Mouse (Mus musculus) neutrophil, adult 83 days (primary cell): ENCODE results near the gene Dnali1. TPM values are rescaled to one million over a fixed set of nuclear protein-coding genes. Genes with fewer than 3 reads are reported as not detected.

Source experiments
- total RNA-seq, 2 experiments: library from RNA; stranded (reverse); gene quantifications; one replicate each; pipeline ENCODE4 v1.2.4; 2023

Dnali1 gene
- not detected for total RNA-seq

GRCm38 (mm10) chr4:125065517-125066307 is at the start of gene Dnali1:
Dnali1 (minus strand) TSS chr4:125065703.

GRCm38 (mm10) chr4:125084403-125085345 is 19.2 kb upstream of the Dnali1 start, which contains the start of gene Meaf6:
Meaf6 (plus strand) TSS chr4:125085134.

GRCm38 (mm10) chr4:125066490-125067370 is 1.2 kb upstream of the Dnali1 start, which contains the start of gene Snip1:
Snip1 (plus strand) TSS chr4:125066672.

GRCm38 (mm10) chr4:125015806-125016635 is 49.5 kb downstream of the Dnali1 start, which contains the start of gene Gnl2:
Gnl2 (plus strand) TSS chr4:125016585.

Other genes starting within 250 kb of the Dnali1 start
- 10 to 100 TPM; 37.5 to 40.6 TPM for gene Yrdc, start 215.0 kb downstream of the Dnali1 start, total RNA-seq
- gene 1110065P20Rik, start 214.5 kb downstream of the Dnali1 start, total RNA-seq = 10 to 100 TPM in 1 of 2 experiments, 1 to 10 TPM in 1; 8.4 to 12.8 TPM
- not detected for gene Maneal, start 203.5 kb downstream of the Dnali1 start, total RNA-seq
- under 1 TPM in 1 of 2 experiments, not detected in 1; 0.09 TPM for gene Epha10, start 184.8 kb downstream of the Dnali1 start, total RNA-seq
- 1 to 10 TPM; 7.6 to 8.3 TPM for gene 9930104L06Rik, start 128.7 kb downstream of the Dnali1 start, total RNA-seq
- 10 to 100 TPM; 70.3 to 91.2 TPM for gene Cdca8, start 126.4 kb downstream of the Dnali1 start, total RNA-seq
- 1 to 10 TPM; 1.9 to 3.3 TPM for gene Rspo1, start 79.3 kb downstream of the Dnali1 start, total RNA-seq
- 10 to 100 TPM; 35.6 to 41.2 TPM for gene Gnl2, start 49.1 kb downstream of the Dnali1 start, total RNA-seq
- gene Snip1, start 969 bp upstream of the Dnali1 start, total RNA-seq = 10 to 100 TPM; 26.3 to 29.2 TPM
- gene Meaf6, start 19.4 kb upstream of the Dnali1 start, total RNA-seq = 10 to 100 TPM; 19.7 to 28.0 TPM
- 100 to 1,000 TPM; 106 TPM for gene Zc3h12a, start 62.1 kb upstream of the Dnali1 start, total RNA-seq